Mouse (Mus musculus) midbrain, postnatal 0 days (tissue): Measurements from ENCODE around the gene Abhd2. TPM values are rescaled to one million over a fixed set of nuclear protein-coding genes. Genes with fewer than 3 reads are reported as not detected.

Experiments
- ATAC-seq: fragments of 200-750 bp; cut with Nextera tagmentation; 2 replicates; pipeline ENCODE4 v1.8.0; 2017; ENCODE audit warnings: moderate number of reproducible peaks, mild to moderate bottlenecking, moderate TSS enrichment, moderate library complexity; ENCODE audit not compliant: low FRiP score
- DNase-seq: peaks from one replicate; pipeline ENCODE4 v3.0.0-alpha.2; 2015; ENCODE audit warnings: low spot score
- H3K27ac ChIP-seq: fragments of 300-500 bp; sonication (generic); 2 replicates; pipeline ENCODE4 v1.5.1; 2014; ENCODE audit warnings: low read depth, mild to moderate bottlenecking, low read length, mixed read lengths
- H3K27me3 ChIP-seq: fragments of 300-500 bp; sonication (generic); 2 replicates; pipeline ENCODE4 v1.6.1; 2014; ENCODE audit warnings: low read length, control low read depth, mixed read lengths; ENCODE audit not compliant: insufficient read depth
- H3K36me3 ChIP-seq: fragments of 300-500 bp; sonication (generic); 2 replicates; pipeline ENCODE4 v1.6.1; 2014; ENCODE audit warnings: low read length, control low read depth, mixed read lengths; ENCODE audit not compliant: insufficient read depth
- H3K4me1 ChIP-seq: fragments of 300-500 bp; sonication (generic); 2 replicates; pipeline ENCODE4 v1.6.1; 2014; ENCODE audit warnings: mild to moderate bottlenecking, control low read depth, antibody characterized with exemption, low read length, mixed read lengths; ENCODE audit not compliant: insufficient read depth
- H3K4me2 ChIP-seq: fragments of 300-500 bp; sonication (generic); 2 replicates; pipeline ENCODE4 v1.6.1; 2014; ENCODE audit warnings: low read depth, mild to moderate bottlenecking, low read length, mixed read lengths; ENCODE audit not compliant: poor library complexity, severe bottlenecking
- H3K4me3 ChIP-seq: fragments of 300-500 bp; sonication (generic); 2 replicates; pipeline ENCODE4 v1.5.1; 2014; ENCODE audit warnings: low read depth, mild to moderate bottlenecking, low read length, moderate library complexity
- H3K9ac ChIP-seq: fragments of 300-500 bp; sonication (generic); replicated peaks from 2 replicates; pipeline ENCODE4 v1.6.1; 2014; ENCODE audit warnings: mild to moderate bottlenecking, low read length, moderate library complexity, mixed read lengths; ENCODE audit not compliant: poor library complexity, severe bottlenecking
- H3K9me3 ChIP-seq: fragments of 300-500 bp; sonication (generic); 2 replicates; pipeline ENCODE4 v1.6.1; 2016; ENCODE audit warnings: low read length, control low read depth
- CTCF ChIP-seq: IDR thresholded peaks from 2 replicates; pipeline ENCODE4 v1.5.1; 2016; ENCODE audit warnings: antibody characterized with exemption, mild to moderate bottlenecking
- WGBS: fragments of 180-500 bp; shearing (Covaris S2); extraction: QIAGEN DNeasy Blood & Tissue Kit; methylation state at CpG from one replicate; pipeline ENCODE4 v1.1.7; 2014; 5-methylcytosine and 5-hydroxymethylcytosine counted together
- polyA plus RNA-seq: library from polyadenylated mRNA; unstranded; fragments of >200 nt; fragmentation: Nextera tagmentation; extraction: Ambion mirVana; gene quantifications from 2 replicates; pipeline ENCODE4 v1.2.1, GENCODE M21; 2015
- total RNA-seq: library from RNA; depleted of rRNA; stranded (reverse); fragments of >200 nt; gene quantifications from 2 replicates; pipeline ENCODE4 v1.2.3, GENCODE M21; 2014

Gene Abhd2
- total and polyA plus RNA-seq, 2 experiments from 2014 or later: 23.0 to 85.7 TPM

GRCm38 (mm10) chr7:79269411-79269810 is 3.6 kb upstream of the Abhd2 start:
- Histone ChIP-seq H3K27ac (no peak overlapping the region), H3K4me1 (peaks cover 6% of the 10 kb centered on the region; the same call in 1 of the 2 replicates), H3K27me3 (no peaks in the 10 kb centered on the region), H3K4me3 (no peak overlapping the region), H3K9me3 (no peaks in the 10 kb centered on the region), H3K36me3 (no peaks in the 10 kb centered on the region), H3K9ac (no peak overlapping the region), H3K4me2 (no peak overlapping the region)
- WGBS: 47% methylated on average over 8 of the region's 8 CpGs
- ATAC-seq (no peak), DNase-seq (no peak)
- TF ChIP-seq CTCF: no peak

- H3K9me3 ChIP-seq: no peaks in the 10 kb centered on the region
- no peaks in the 10 kb centered on the region for H3K27me3 ChIP-seq
- H3K4me3 ChIP-seq: no peak overlapping the region
- no peak overlapping the region for H3K9ac ChIP-seq
- H3K36me3 ChIP-seq: no peaks in the 10 kb centered on the region
- ATAC-seq: no peak
- no peak for TF ChIP-seq CTCF
- no peak overlapping the region for H3K27ac ChIP-seq
- H3K4me2 ChIP-seq: no peak overlapping the region
- no peak for DNase-seq
- peaks cover 11% of the 10 kb centered on the region; the same call in 1 of the 2 replicates for H3K4me1 ChIP-seq
- 78% methylated on average over 1 of the region's 1 CpGs for WGBS
Measured at GRCm38 (mm10) chr7:79269866-79270265, 3.1 kb upstream of the Abhd2 start.

- Histone ChIP-seq H3K9me3 (no peaks in the 10 kb centered on the region), H3K27me3 (no peaks in the 10 kb centered on the region), H3K27ac (no peak overlapping the region), H3K4me2 (no peak overlapping the region), H3K4me1 (peaks cover 17% of the 10 kb centered on the region; the same call in 1 of the 2 replicates), H3K36me3 (no peaks in the 10 kb centered on the region), H3K9ac (no peak overlapping the region), H3K4me3 (no peak overlapping the region)
- DNase-seq (no peak), ATAC-seq (no peak)
- 82% methylated on average over 9 of the region's 9 CpGs for WGBS
- no peak for TF ChIP-seq CTCF
Measured at GRCm38 (mm10) chr7:79270961-79271387, 2.0 kb upstream of the Abhd2 start.

- no peak overlapping the region for H3K9ac ChIP-seq
Measured at GRCm38 (mm10) chr7:79271861-79272788, 874 bp upstream of the Abhd2 start.

GRCm38 (mm10) chr7:79273738-79274472 is 906 bp downstream of the Abhd2 start:
- Histone ChIP-seq H3K9ac (peak overlapping the region; percentile 94), H3K4me2 (peak overlapping the region; percentile 86), H3K27me3 (no peaks in the 10 kb centered on the region), H3K9me3 (no peaks in the 10 kb centered on the region), H3K36me3 (no peaks in the 10 kb centered on the region), H3K4me1 (peaks cover 19% of the 10 kb centered on the region; the same call in 1 of the 2 replicates), H3K4me3 (peak overlapping the region; percentile 73), H3K27ac (peak overlapping the region; percentile 79)
- ATAC-seq (no peak), DNase-seq (peak; percentile 58)
- no peak for TF ChIP-seq CTCF
- WGBS: 11% methylated on average over 15 of the region's 15 CpGs

More at GRCm38 (mm10) chr7:79271861-79272788, 874 bp upstream of the Abhd2 start:
- Histone ChIP-seq H3K4me1 (peaks cover 19% of the 10 kb centered on the region; the same call in 1 of the 2 replicates), H3K4me2 (peak overlapping the region; percentile 60), H3K4me3 (peak overlapping the region; percentile 73), H3K27ac (no peak overlapping the region), H3K9me3 (no peaks in the 10 kb centered on the region), H3K27me3 (no peaks in the 10 kb centered on the region), H3K36me3 (no peaks in the 10 kb centered on the region)
- ATAC-seq (no peak; the same call in 1 of the 2 replicates), DNase-seq (no peak)
- no peak for TF ChIP-seq CTCF
- 84% methylated on average over 16 of the region's 16 CpGs for WGBS
